Mouse (Mus musculus): ENCODE results near the gene Fbxo9. TPM values are rescaled to one million over a fixed set of nuclear protein-coding genes. Genes with fewer than 3 reads are reported as not detected.

Gene Fbxo9
- total and polyA plus RNA-seq, 3 experiments: 14.3 to 24.2 (median 18.3) TPM

DNA sequence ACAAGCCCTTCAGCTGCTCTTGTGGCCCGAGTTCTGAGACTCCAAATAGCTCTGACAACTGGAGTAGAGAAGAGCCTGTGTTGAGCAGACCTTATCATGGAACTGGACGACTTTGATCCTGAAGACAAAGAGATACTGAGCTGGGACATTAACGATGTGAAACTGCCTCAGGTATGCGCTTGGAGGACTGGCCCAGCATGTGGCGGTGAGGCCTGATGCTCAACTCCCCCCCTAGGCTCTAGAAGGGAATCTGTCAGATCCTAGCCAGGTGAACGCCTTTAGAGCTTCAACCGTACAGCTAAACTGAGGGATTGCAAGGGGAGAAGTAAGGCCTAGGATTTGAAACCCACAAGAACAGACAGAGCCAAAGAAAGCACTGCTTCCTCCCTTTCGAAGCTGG is 55.0 kb downstream of the Fbxo9 start:
- H3K9ac ChIP-seq (ENCODE audit: insufficient read depth, low read depth): no peak overlapping the region
- H3K9me3 ChIP-seq (replicated peaks; ENCODE audit: low read length): no peaks in the 10 kb centered on the region
- H3K79me2 ChIP-seq (replicated peaks; ENCODE audit: control insufficient read depth, extremely low read depth, insufficient read depth, poor library complexity, severe bottlenecking): no peaks in the 10 kb centered on the region
- H3K4me2 ChIP-seq (ENCODE audit: insufficient read depth, low read depth, poor library complexity, severe bottlenecking): no peak overlapping the region
- no peaks in the 10 kb centered on the region for H3K36me3 ChIP-seq (replicated peaks in 1 of 2; ENCODE audit: control insufficient read depth in 1 of 2, insufficient read depth in 1 of 2, low read length in 1 of 2)
- dilution Hi-C loops (cut with MboI; ENCODE audit: extremely low pct_ligation_motif_present, extremely low pct_unique_long_range_greater_than_20kb, low sequenced_read_pairs): no loop called here
- H3K4me3 ChIP-seq (replicated peaks in 1 of 3; ENCODE audit: low read depth in 2 of 3, low read length in 2 of 3, poor library complexity in 1 of 3): no peak overlapping the region
- in situ Hi-C loops (cut with MboI; ENCODE audit: low pct_ligation_motif_present, low pct_unique_long_range_greater_than_20kb, low sequenced_read_pairs): no loop called here
- H3K4me1 ChIP-seq (ENCODE audit: control insufficient read depth in 1 of 2, insufficient read depth in 2 of 2): peaks cover 4 to 24% of the 10 kb centered on the region in 2 experiments
- peak overlapping the region; percentile 5 for H3K27ac ChIP-seq (ENCODE audit: insufficient read depth, low read depth)
- no peaks in the 10 kb centered on the region for H3K27me3 ChIP-seq (replicated peaks)
- DNase-seq (ENCODE audit: extremely low read depth): peak; percentile 16
- TF ChIP-seq E2F4 (IDR thresholded peaks at IDR 0.05; ENCODE audit: insufficient replicate concordance, low read depth, low read length) (no peak), USF2 (conservative IDR thresholded peaks at IDR 0.05; ENCODE audit: low read depth, low read length) (no peak), POLR2A (IDR thresholded peaks at IDR 0.05; ENCODE audit: low read depth, low read length) (no peak; the same call in 1 of the 2 replicates), ZMIZ1 (IDR thresholded peaks at IDR 0.05; ENCODE audit: low read depth, low read length) (peak; percentile 54; the same call in 1 of the 2 replicates), EP300 (IDR thresholded peaks at IDR 0.05; ENCODE audit: low read length) (no peak), MAZ (IDR thresholded peaks at IDR 0.05; ENCODE audit: low read depth, low read length) (no peak), ZNF384 (IDR thresholded peaks at IDR 0.05; ENCODE audit: low read depth, low read length) (no peak)

DNA sequence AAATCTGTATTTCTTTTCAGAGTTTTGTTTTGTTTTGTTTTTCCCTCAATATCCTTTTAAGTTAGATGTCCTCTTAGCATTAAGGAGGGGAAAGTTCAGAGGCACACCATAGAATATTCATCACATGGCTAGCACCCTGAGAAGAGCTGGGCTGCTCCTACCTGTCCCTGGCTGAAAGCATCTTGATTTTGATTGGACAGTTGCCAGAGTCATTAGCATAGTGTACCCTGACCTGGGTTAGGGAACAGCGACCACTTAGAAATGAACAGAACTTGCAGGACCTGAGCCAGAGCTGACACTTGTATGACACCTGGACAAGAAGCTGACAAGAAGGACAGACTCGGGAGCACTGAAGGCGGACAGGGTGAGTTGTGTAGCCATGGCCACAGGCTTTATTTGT is 57.2 kb downstream of the Fbxo9 start, which contains the start of gene Gcm1:
Gene Gcm1 (plus strand): TSS at position 248 of the 400 bp plus-strand sequence.
- H3K27ac ChIP-seq (ENCODE audit: insufficient read depth, low read depth): no peak within 1 kb of the TSS
- H3K79me2 ChIP-seq (replicated peaks; ENCODE audit: control insufficient read depth, extremely low read depth, insufficient read depth, poor library complexity, severe bottlenecking): no peaks in the 10 kb centered on the region
- H3K9ac ChIP-seq (ENCODE audit: insufficient read depth, low read depth): no peak within 1 kb of the TSS
- no peak within 1 kb of the TSS for H3K4me2 ChIP-seq (ENCODE audit: insufficient read depth, low read depth, poor library complexity, severe bottlenecking)
- dilution Hi-C loops (cut with MboI; ENCODE audit: extremely low pct_ligation_motif_present, extremely low pct_unique_long_range_greater_than_20kb, low sequenced_read_pairs) (no loop called here), in situ Hi-C loops (cut with MboI; ENCODE audit: low pct_ligation_motif_present, low pct_unique_long_range_greater_than_20kb, low sequenced_read_pairs) (no loop called here)
- TF ChIP-seq BHLHE40 (IDR thresholded peaks at IDR 0.05; ENCODE audit: low read depth, low read length) (no peak), HCFC1 (IDR thresholded peaks at IDR 0.05; ENCODE audit: low read depth, low read length) (no peak), POLR2AphosphoS2 (IDR thresholded peaks at IDR 0.05; ENCODE audit: low read depth, low read length) (no peak), USF1 (IDR thresholded peaks at IDR 0.05; ENCODE audit: low read depth, low read length) (no peak), MXI1 (IDR thresholded peaks at IDR 0.05; ENCODE audit: low read depth, low read length) (no peak), MYC (IDR thresholded peaks at IDR 0.05; ENCODE audit: low read depth, low read length) (no peak), ELF1 (IDR thresholded peaks at IDR 0.05; ENCODE audit: low read depth, low read length) (no peak), ZNF384 (IDR thresholded peaks at IDR 0.05; ENCODE audit: low read depth, low read length) (no peak), RCOR1 (conservative IDR thresholded peaks at IDR 0.05; ENCODE audit: low read depth, low read length) (no peak), CTCF (conservative IDR thresholded peaks at IDR 0.05 in 1 of 2, IDR thresholded peaks at IDR 0.05 in 1 of 2; ENCODE audit: low read depth in 2 of 2, low read length in 2 of 2) (no peak), POLR2A (IDR thresholded peaks at IDR 0.05; ENCODE audit: low read depth, low read length) (no peak), GABPA (IDR thresholded peaks at IDR 0.05; ENCODE audit: insufficient replicate concordance, low read depth, low read length) (no peak), TCF12 (IDR thresholded peaks at IDR 0.05; ENCODE audit: low read depth, low read length) (no peak)
- H3K4me3 ChIP-seq (replicated peaks in 1 of 3; ENCODE audit: low read depth in 2 of 3, low read length in 2 of 3, poor library complexity in 1 of 3): no peak within 1 kb of the TSS
- peaks cover 4 to 24% of the 10 kb centered on the region in 2 experiments for H3K4me1 ChIP-seq (ENCODE audit: control insufficient read depth in 1 of 2, insufficient read depth in 2 of 2)
- H3K36me3 ChIP-seq (replicated peaks in 1 of 2; ENCODE audit: control insufficient read depth in 1 of 2, insufficient read depth in 1 of 2, low read length in 1 of 2): no peaks in the 10 kb centered on the region
- DNase-seq (ENCODE audit: extremely low read depth): no peak
- no peaks in the 10 kb centered on the region for H3K27me3 ChIP-seq (replicated peaks)
- no peaks in the 10 kb centered on the region for H3K9me3 ChIP-seq (replicated peaks; ENCODE audit: low read length)

Measured in CH12.LX (cell line).